Mouse (Mus musculus): ENCODE data around the gene Vrk3.

The Vrk3 gene

GRCm38 (mm10) chr7:44819391-44819790, 71.2 kb downstream of the Vrk3 start:
- no peak for DNase-seq

GRCm38 (mm10) chr7:44819863-44820262, 71.7 kb downstream of the Vrk3 start:
- DNase-seq = no peak

GRCm38 (mm10) chr7:44820525-44820924, 72.3 kb downstream of the Vrk3 start:
- DNase-seq = no peak

GRCm38 (mm10) chr7:44821666-44822448, 73.6 kb downstream of the Vrk3 start:
- no peak for DNase-seq

- no peak for DNase-seq
These were observed 75.2 kb downstream of the Vrk3 start for GRCm38 (mm10) chr7:44823409-44823808.

- peak; percentile 78 for DNase-seq
These were observed 76.7 kb downstream of the Vrk3 start for GRCm38 (mm10) chr7:44824872-44825271.

- no peak for DNase-seq
These were observed 78.6 kb downstream of the Vrk3 start for GRCm38 (mm10) chr7:44826771-44827170.

Data from right cerebral cortex, adult 18-20 months (tissue).